Mouse (Mus musculus) cerebellum, adult 2 months (tissue): ENCODE results near the gene Slc16a12. TPM values are rescaled to one million over a fixed set of nuclear protein-coding genes. Genes with fewer than 3 reads are reported as not detected.
A peak's percentile ranks its signal among the peaks of the same experiment; 100 is the strongest.

ENCODE experiments used
- DNase-seq, 2 experiments: peaks; one replicate each; pipeline ENCODE4 v3.0.0; 2021
- H3K27ac ChIP-seq: fragments of 200-500 bp; 2 replicates; pipeline ENCODE4 v1.5.1; 2012; ENCODE audit warnings: low read length, control low read depth, inconsistent platforms; ENCODE audit not compliant: insufficient read depth
- H3K27me3 ChIP-seq: fragments of 200-500 bp; 2 replicates; pipeline ENCODE4 v1.6.1; 2012; ENCODE audit warnings: inconsistent platforms, mild to moderate bottlenecking, low read length, moderate library complexity; ENCODE audit not compliant: control insufficient read depth, insufficient read depth
- H3K4me1 ChIP-seq: fragments of 200-500 bp; 2 replicates; pipeline ENCODE4 v1.6.1; 2011; ENCODE audit warnings: low read length; ENCODE audit not compliant: control insufficient read depth, insufficient read depth
- H3K4me3 ChIP-seq: fragments of 200-500 bp; replicated peaks from 2 replicates; pipeline ENCODE3; 2011; ENCODE audit warnings: mild to moderate bottlenecking, low read depth, low read length, control low read depth; ENCODE audit not compliant: insufficient read depth
- CTCF ChIP-seq: fragments of 200-500 bp; IDR thresholded peaks from 2 replicates; pipeline ENCODE4 v1.5.1; 2011; ENCODE audit warnings: low read depth, mild to moderate bottlenecking, control low read depth, low read length, moderate library complexity, borderline replicate concordance; ENCODE audit not compliant: insufficient read depth
- POLR2A ChIP-seq: fragments of 200-500 bp; IDR thresholded peaks from 2 replicates; pipeline ENCODE4 v1.6.1; 2011; ENCODE audit warnings: low read length, control low read depth, borderline replicate concordance; ENCODE audit not compliant: insufficient read depth
- WGBS: fragments of 180-500 bp; shearing (Covaris S2); methylation state at CpG from one replicate; pipeline ENCODE4 v1.1.7; 2018; 5-methylcytosine and 5-hydroxymethylcytosine counted together
- polyA plus RNA-seq: library from polyadenylated mRNA; depleted of rRNA; stranded (reverse); fragments of >200 nt; gene quantifications from 2 replicates; pipeline ENCODE4 v1.2.3, GENCODE M21; 2012

Gene Slc16a12
- polyA plus RNA-seq, 1 experiment, result 1.3 TPM

DNA sequence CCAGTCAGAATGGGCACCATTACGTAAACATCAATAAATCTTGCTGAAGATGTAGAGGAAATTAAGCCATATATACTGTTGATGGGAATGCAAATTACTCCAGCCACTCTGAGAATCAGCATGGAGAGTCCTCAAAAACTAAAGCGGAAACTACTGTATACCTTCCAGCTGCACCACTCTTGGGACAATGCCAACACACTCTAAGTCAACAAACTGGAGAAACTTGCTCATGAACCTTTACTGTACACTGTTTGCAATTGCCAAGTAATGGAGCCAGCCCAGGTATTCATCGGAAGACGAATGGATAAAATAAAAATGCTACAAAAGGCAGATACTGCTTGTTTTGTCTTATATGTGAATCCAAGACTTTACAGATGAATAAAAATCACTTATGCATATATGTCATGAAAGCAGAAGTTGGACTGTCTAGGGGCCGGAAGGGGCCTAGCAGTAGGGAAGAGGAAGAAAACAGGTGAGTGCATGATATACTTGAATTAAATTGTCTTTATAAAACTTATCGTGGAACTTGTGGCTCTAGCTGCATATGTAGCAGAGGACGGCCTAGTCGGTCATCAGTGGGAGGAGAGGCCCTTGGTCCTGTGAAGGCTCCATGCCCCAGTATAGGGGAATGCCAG is 50.6 kb downstream of the Slc16a12 start:
- Histone ChIP-seq H3K4me1 (no peaks in the 10 kb centered on the region), H3K27ac (no peak overlapping the region), H3K27me3 (no peaks in the 10 kb centered on the region), H3K4me3 (no peak overlapping the region)
- no peak for TF ChIP-seq CTCF
- no peak for TF ChIP-seq POLR2A
- WGBS, result 93% methylated on average over 8 of the region's 8 CpGs
- no peak for DNase-seq

DNA sequence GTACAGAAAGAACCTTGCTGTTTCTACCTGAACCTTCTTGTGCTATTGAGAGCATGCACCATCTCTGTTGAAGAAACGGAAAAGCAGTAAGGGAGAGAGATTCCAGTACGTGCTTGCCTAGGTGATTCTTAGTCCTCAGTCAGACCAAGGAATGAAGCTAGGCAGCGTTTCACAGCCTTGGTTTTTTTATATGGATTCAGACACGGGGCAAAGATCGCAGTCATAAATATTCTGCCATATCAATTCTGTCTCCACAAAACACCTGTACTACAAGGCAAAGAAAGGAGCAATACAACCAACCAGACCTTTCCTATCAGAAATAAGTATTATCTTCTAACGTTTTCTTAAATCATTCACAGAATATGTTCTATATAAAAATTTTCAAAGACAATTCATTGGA is 55.7 kb downstream of the Slc16a12 start:
- no peak overlapping the region for H3K4me3 ChIP-seq
- H3K4me1 ChIP-seq, result no peaks in the 10 kb centered on the region
- WGBS, result 89% methylated on average over 6 of the region's 6 CpGs
- no peaks in the 10 kb centered on the region for H3K27me3 ChIP-seq
- no peak overlapping the region for H3K27ac ChIP-seq
- no peak for TF ChIP-seq POLR2A
- no peak for DNase-seq

DNA sequence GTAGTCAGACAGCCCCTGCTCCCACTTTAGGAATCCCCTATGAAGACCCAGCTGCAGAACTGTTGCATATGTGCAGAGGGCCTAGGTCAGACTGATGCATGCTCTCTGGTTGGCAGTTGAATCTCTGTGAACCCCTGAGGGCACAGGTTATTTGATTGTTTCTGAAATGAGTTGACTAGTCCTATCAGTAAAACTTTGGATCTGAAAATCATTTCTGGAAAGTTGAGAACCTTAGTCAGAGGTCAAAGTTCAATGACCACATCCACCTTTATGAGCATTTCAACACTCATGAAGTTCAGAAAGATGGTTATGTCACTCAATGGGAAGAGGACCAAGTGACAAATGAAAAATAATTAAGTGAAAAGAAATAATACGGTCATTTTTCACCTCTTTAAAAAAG is 61.6 kb downstream of the Slc16a12 start:
- H3K27me3 ChIP-seq, result no peaks in the 10 kb centered on the region
- no peak for DNase-seq
- TF ChIP-seq CTCF (no peak), POLR2A (no peak)
- H3K27ac ChIP-seq, result no peak overlapping the region
- 96% methylated on average over 1 of the region's 1 CpGs for whole genome bisulfite sequencing
- H3K4me3 ChIP-seq, result no peak overlapping the region
- H3K4me1 ChIP-seq, result no peaks in the 10 kb centered on the region

DNA sequence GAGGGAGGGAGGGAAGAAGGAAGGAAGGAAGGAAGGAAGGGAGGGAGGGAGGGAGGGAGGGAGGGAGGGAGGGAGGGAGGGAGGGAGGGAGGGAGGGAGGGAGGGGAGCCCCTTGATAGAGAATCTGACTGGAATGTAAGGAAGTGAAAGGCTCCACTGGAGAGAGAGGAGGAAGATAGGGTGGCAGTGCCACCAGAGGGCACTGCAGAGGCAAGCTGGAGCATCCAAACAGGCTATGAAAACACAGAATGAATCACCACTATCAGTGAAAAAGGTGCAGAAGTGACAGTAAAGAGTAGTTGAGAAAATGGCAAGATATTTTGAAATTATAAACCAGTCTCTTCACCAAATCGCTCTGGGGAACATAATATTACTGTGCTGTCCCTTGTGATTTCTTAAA is 62.2 kb downstream of the Slc16a12 start:
- DNase-seq, result peak; percentile 19
- H3K4me3 ChIP-seq, result no peak overlapping the region
- H3K27ac ChIP-seq, result no peak overlapping the region
- no peaks in the 10 kb centered on the region for H3K27me3 ChIP-seq
- TF ChIP-seq POLR2A (no peak), CTCF (peak; percentile 56)
- no peaks in the 10 kb centered on the region for H3K4me1 ChIP-seq
- WGBS, result 64% methylated on average over 1 of the region's 1 CpGs

DNA sequence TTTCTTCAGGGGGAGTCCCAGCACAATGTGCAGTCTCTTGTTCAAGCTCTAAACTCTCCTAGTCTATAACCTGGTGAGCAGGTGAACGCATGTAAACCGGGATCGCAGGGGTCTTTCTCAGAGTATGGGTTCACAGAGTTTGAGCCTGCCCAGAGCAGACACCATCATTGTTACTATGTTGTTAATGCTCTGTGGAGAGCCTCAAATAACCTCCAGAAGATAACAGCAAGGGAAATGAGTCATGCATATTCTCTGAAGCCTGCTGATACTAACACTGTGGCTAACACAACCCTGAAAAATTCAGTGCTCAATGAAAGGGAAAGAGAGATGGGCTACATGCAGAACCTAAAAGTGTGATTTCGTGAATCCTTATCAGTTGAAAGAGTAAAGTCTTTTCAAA is 68.7 kb downstream of the Slc16a12 start:
- no peak overlapping the region for H3K4me3 ChIP-seq
- no peak overlapping the region for H3K27ac ChIP-seq
- DNase-seq, result no peak
- peaks cover 3% of the 10 kb centered on the region; the same call in 1 of the 2 replicates for H3K4me1 ChIP-seq
- TF ChIP-seq CTCF, result no peak
- TF ChIP-seq POLR2A, result no peak
- 91% methylated on average over 4 of the region's 4 CpGs for WGBS
- H3K27me3 ChIP-seq, result no peaks in the 10 kb centered on the region; the same call in 1 of the 2 replicates

DNA sequence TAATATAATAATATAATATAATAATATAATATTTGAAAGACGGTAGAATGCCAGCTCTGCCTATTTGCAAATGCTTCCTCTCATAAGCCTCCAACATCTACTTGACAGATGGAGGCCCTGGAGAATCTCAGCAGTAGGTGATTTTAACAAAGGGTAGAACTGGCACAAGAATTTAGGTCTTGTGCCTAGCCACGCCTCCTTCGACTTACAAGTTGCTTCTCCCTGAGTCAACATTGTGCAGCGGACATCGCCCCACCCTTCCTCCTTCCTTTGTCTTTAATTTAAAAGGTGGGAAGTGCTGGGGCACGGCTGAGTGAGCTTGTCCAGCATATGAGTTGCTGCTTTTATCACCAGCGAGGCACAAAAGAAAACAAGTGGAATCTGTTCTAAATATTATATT is 73.6 kb downstream of the Slc16a12 start:
- no peak overlapping the region for H3K27ac ChIP-seq
- no peaks in the 10 kb centered on the region; the same call in 1 of the 2 replicates for H3K27me3 ChIP-seq
- TF ChIP-seq CTCF (no peak), POLR2A (no peak)
- peak overlapping the region; percentile 30 for H3K4me3 ChIP-seq
- peaks cover 12% of the 10 kb centered on the region; the same call in 1 of the 2 replicates for H3K4me1 ChIP-seq
- WGBS, result 7% methylated on average over 7 of the region's 7 CpGs
- peak; percentile 30 to 68 for DNase-seq

DNA sequence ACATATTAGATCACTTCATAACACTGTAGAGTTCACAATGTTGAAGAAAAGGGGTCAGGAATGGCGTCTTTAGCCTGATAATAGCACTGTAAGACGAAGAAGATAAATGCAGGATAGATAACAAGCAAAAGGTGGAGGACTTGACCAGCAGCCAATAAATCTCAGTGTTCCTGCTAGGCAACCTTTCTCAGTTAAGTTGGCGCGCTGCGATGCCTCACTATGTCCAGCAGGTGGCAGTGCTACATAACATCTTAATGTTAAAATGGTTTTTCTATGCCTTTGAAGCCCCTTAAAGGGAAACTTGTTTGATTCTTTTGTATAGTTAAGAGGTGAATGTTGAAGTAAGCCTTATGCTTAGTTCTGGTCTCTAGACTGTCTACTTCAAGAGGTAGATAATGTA is 81.0 kb downstream of the Slc16a12 start:
- Histone ChIP-seq H3K27me3 (no peaks in the 10 kb centered on the region), H3K4me3 (no peak overlapping the region), H3K27ac (no peak overlapping the region), H3K4me1 (no peaks in the 10 kb centered on the region)
- TF ChIP-seq CTCF (peak; percentile 94), POLR2A (no peak)
- 3% methylated on average over 5 of the region's 5 CpGs for whole genome bisulfite sequencing
- peak; percentile 54 to 61 for DNase-seq

DNA sequence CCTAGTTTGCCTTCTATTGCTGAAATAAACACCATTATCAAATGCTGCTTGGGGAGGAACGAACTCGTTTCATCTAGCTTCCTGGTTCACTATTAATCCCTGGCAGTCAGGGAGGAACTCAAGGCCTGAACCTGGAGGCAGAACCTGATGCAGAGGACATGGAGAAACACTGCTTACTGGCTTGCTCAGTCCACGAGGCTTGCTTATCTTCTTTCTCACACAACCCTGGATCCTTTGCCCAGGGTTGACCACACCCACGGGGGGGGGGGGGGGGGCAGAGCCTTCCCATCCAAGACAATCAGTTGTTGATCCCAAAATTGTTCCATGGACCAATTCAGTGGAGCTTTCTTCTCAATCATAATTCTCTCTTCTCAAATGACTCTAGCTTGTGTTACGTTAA is 84.3 kb downstream of the Slc16a12 start:
- Histone ChIP-seq H3K4me1 (no peaks in the 10 kb centered on the region), H3K27me3 (no peaks in the 10 kb centered on the region), H3K27ac (no peak overlapping the region), H3K4me3 (no peak overlapping the region)
- TF ChIP-seq CTCF, result no peak
- no peak for TF ChIP-seq POLR2A
- DNase-seq, result no peak
- 51% methylated on average over 5 of the region's 5 CpGs for WGBS

DNA sequence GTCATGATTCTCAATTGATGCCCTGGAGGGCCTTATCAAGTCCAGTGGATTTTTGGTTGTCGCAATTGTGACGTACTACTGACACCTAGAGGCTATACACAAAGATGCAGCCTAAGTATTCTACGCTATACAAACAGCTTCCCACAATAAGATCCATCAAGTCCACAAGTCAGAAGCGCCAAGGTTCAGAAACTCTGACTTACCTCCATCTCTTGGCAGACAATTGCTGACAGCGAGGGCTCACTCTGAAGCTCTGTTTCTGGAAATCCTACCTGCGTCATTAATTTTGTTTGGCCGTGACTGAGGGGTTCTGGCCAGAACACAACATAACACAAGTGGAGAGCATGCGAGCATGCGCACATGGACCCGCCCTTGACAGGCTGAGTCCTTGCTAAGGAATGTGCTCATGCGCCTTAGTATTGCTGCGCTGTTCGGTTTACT is 85.0 kb downstream of the Slc16a12 start:
- Histone ChIP-seq H3K27me3 (no peaks in the 10 kb centered on the region), H3K4me3 (peak overlapping the region; percentile 69), H3K4me1 (no peaks in the 10 kb centered on the region), H3K27ac (no peak overlapping the region)
- WGBS, result 7% methylated on average over 13 of the region's 13 CpGs
- DNase-seq, result peak; percentile 60 to 65
- TF ChIP-seq POLR2A (no peak), CTCF (peak; percentile 53; the same call in 1 of the 2 replicates)
